Mouse (Mus musculus) left cerebral cortex, adult 6 months (tissue): ENCODE results near the gene Olfr1453. TPM values are rescaled to one million over a fixed set of nuclear protein-coding genes. Genes with fewer than 3 reads are reported as not detected.

Source experiments
- long read RNA-seq, 2 experiments: library from polyadenylated mRNA; unstranded; transcript quantifications; one replicate each; pipeline ENCODE4 v2.0.0; 2019 to 2020
- polyA plus RNA-seq: library from polyadenylated mRNA; unstranded; fragments of <200 nt; fragmentation: Nextera tagmentation; gene quantifications from 2 replicates; pipeline ENCODE4 v1.2.3, GENCODE M21; 2021

Olfr1453 gene
- polyA plus RNA-seq, result not detected in 2 replicates
- long read RNA-seq, experiment 1, result 0 reads
- long read RNA-seq, experiment 2, result 0 reads

GRCm38 (mm10) chr19:13028227-13028626 is at the start of gene Olfr1453:
Gene Olfr1453 (minus strand): TSS chr19:13028327.

GRCm38 (mm10) chr19:13060310-13060709 is 32.2 kb upstream of the Olfr1453 start, which contains the start of gene Olfr1454:
Gene Olfr1454 (plus strand): TSS chr19:13060610.

GRCm38 (mm10) chr19:12994714-12995113 is 33.4 kb downstream of the Olfr1453 start, which contains the start of gene Olfr1451:
Gene Olfr1451 (plus strand): TSS chr19:12995014.

Other genes starting within 250 kb of the Olfr1453 start
- 8.9 and 9.6 TPM in 2 replicates for gene Zfp91, start 232.2 kb downstream of the Olfr1453 start, polyA plus RNA-seq
- 2.2 and 2.9 TPM in 2 replicates for gene Lpxn, start 232.1 kb downstream of the Olfr1453 start, polyA plus RNA-seq
- not detected in 2 replicates for gene Gm5244, start 181.6 kb downstream of the Olfr1453 start, polyA plus RNA-seq
- not detected in 2 replicates for gene Olfr1444, start 171.0 kb downstream of the Olfr1453 start, polyA plus RNA-seq
- gene Olfr1445, start 144.5 kb downstream of the Olfr1453 start, polyA plus RNA-seq, result not detected in 2 replicates
- not detected in 2 replicates for gene Olfr1446, start 134.8 kb downstream of the Olfr1453 start, polyA plus RNA-seq
- gene Olfr1447, start 124.6 kb downstream of the Olfr1453 start, polyA plus RNA-seq, result not detected in 2 replicates
- not detected in 2 replicates for gene Olfr1448, start 103.9 kb downstream of the Olfr1453 start, polyA plus RNA-seq
- not detected in 2 replicates for gene Olfr1449, start 97.5 kb downstream of the Olfr1453 start, polyA plus RNA-seq
- gene Olfr1450, start 78.1 kb downstream of the Olfr1453 start, polyA plus RNA-seq, result not detected in 2 replicates
- not detected in 2 replicates for gene Olfr1451, start 33.3 kb downstream of the Olfr1453 start, polyA plus RNA-seq
- not detected in 2 replicates for gene Olfr1454, start 32.3 kb upstream of the Olfr1453 start, polyA plus RNA-seq
- not detected in 2 replicates for gene Olfr1457, start 69.6 kb upstream of the Olfr1453 start, polyA plus RNA-seq
- not detected in 2 replicates for gene Olfr1458, start 78.4 kb upstream of the Olfr1453 start, polyA plus RNA-seq
- not detected in 2 replicates for gene Olfr1459, start 121.2 kb upstream of the Olfr1453 start, polyA plus RNA-seq
- gene Olfr1461, start 134.7 kb upstream of the Olfr1453 start, polyA plus RNA-seq, result not detected in 2 replicates
- not detected in 2 replicates for gene Olfr1462, start 157.4 kb upstream of the Olfr1453 start, polyA plus RNA-seq
- gene Olfr1463, start 203.0 kb upstream of the Olfr1453 start, polyA plus RNA-seq, result not detected in 2 replicates